Mouse (Mus musculus) right cerebral cortex, postnatal 25 days (tissue): ENCODE measurements around the gene Trim25.

ENCODE experiments used
- DNase-seq: peaks from one replicate; pipeline ENCODE4 v3.0.0; 2022

Gene Trim25

DNA sequence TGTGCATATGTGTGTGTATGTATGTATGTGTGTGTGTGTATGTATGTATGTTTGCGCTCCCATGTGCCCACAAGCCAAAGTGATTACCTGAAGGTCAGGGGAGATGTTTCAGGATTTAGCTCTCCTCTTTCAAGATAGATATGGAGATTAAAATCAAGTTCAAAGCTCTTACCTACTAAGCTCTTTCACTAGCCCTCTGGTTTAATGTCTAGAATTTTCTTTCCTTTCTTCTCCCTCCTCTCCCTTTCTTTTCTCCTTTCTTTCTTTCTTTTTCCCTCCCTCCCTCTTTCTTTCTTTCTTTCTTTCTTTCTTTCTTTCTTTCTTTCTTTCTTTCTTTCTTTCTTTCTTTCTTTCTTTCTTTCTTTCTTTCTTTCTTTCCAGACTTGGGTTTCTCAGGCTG is 67.6 kb downstream of the Trim25 start, which contains the start of gene Dgke:
Gene Dgke (minus strand): TSS at position 101 of the 400 bp plus-strand sequence.
- no peak for DNase-seq

DNA sequence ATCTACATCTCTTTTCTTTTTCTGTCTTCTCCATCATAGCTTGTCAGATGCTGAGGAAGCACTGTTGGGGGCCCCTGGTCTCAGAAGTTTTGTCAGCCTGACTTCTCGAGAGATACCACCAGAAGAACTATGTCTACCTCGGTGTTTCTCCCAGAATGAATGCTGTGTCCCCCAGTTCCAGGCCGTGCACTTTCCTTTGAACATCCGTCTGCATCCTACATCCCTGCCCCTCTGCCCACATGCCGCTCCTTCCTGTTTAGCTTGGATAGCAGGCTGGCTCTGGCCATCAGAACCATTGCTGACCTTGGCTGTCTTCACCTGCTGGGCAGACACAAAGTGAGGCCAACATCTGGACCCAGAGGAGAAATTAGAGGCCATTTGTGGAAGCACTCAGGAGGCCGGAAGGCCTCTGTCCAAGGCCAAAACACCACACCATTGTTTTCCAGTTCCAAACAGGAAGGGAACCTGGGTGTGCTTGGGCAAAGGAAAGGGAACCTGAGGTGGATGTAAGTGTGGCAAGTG is 68.2 kb downstream of the Trim25 start:
- DNase-seq, result no peak

DNA sequence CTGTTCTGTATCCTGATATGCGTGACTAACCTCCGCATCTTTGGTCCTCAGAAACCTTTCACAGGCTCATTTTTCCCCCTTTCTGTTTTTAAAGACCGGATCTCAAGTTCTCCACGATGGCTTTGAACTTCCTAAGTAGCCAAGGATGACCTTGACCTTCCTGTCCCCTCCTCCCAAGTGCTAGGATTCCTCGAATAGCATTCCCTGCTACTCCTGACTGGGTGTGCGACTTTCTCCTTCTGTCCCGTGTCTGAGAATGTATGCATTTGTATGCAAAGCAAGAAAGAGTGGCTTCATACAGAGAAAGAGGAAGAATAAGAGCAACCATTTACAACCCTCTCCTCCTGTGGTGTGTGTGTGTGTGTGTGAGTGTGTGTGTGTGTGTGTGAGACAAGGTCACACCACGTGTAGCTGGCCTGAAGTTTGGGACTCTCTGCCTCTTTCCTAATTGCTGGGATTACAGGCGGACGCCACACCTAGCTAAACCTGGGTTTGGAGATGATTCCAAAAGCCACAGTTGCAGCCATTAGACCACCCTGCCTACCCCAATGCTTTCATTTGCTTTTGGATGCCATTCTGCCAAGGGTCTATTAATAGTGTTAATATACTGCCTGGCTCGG is 68.8 kb downstream of the Trim25 start:
- no peak for DNase-seq

DNA sequence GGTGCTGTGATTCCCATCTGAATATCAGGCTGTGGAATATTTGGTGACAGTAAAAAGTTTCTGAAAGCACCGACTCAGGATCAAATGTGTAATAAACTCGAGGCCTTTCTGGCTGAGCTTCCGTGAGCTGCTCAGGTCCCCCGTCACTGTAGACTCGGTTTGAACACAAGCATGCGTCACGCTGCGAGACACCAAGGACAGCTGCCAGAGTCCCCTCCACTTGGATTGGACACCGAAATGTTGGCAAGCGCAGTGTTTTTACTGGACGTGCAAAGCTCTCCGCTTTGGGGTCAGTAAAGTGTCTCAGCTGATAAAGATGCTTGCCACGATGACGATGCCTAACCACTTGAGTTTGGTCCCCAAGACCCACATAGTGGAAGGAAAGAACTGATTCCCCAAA is 69.5 kb downstream of the Trim25 start:
- no peak for DNase-seq

DNA sequence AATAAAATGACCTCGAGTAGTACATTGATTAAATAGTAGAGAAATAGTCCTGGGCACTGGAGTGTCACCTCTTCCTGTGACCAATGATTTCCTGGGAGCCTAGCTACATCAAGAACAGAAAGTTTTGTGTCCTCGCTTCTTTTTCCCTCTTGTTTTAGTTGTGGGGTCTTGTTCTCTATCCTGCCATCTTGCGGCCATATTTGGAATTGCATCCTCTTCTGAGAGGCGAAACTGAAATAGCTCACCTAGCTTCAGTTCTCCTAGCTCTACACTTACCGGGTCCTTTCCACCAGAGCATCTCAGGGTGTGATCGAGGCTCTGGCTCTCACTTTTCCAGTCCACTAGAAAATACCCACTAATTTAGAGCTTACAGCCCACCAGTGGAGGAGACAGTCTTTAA is 70.1 kb downstream of the Trim25 start:
- peak; percentile 43 for DNase-seq
